23 mouse cellular contexts compared by ENCODE assay signal in genomic region chr1:129562707-129563106, GRCm38 (mm10).
"Had no signal": no experiment of that assay in that cellular context is flagged by ENCODE, and none has a peak within 500 bp of the region (broad histone marks: within the 10 kb centered on the region; RNA-seq: fewer than 3 reads in every experiment).

No protein-coding gene starts in this region.

- DNase-seq: gastrocnemius, postnatal 14 days; gastrocnemius, postnatal 36 days; heart, adult 11 months; heart, adult 2 months; heart, postnatal 14 days; heart, postnatal 36 days; kidney, adult 11 months; kidney, postnatal 10 days; kidney, postnatal 25 days; layer of hippocampus, adult 9-11 months; layer of hippocampus, postnatal 36 days; left cerebral cortex, postnatal 4 days had no signal

- H3K36me3 ChIP-seq: heart, embryonic 13.5 days; heart, embryonic 15.5 days; hindbrain, embryonic 13.5 days; hindbrain, embryonic 15.5 days; limb, embryonic 13.5 days; limb, embryonic 15.5 days; liver, embryonic 12.5 days had no signal

- H3K4me2 ChIP-seq: heart, embryonic 11.5 days; heart, embryonic 13.5 days; heart, embryonic 15.5 days; hindbrain, embryonic 13.5 days; hindbrain, embryonic 15.5 days; limb, embryonic 13.5 days; limb, embryonic 15.5 days; liver, embryonic 12.5 days had no signal

- ATAC-seq: hindbrain, postnatal 0 days; intestine, embryonic 16.5 days; liver, embryonic 12.5 days had no signal

- H3K4me3 ChIP-seq: heart, adult 2 months; heart, embryonic 13.5 days; heart, embryonic 15.5 days; hindbrain, embryonic 13.5 days; hindbrain, embryonic 15.5 days; limb, embryonic 13.5 days; limb, embryonic 15.5 days; liver, embryonic 12.5 days had no signal

- H3K27me3 ChIP-seq: heart, embryonic 13.5 days; heart, embryonic 15.5 days; hindbrain, embryonic 13.5 days; hindbrain, embryonic 15.5 days; limb, embryonic 13.5 days; limb, embryonic 15.5 days; liver, embryonic 12.5 days had no signal

- H3K9me3 ChIP-seq: heart, embryonic 13.5 days; heart, embryonic 15.5 days; hindbrain, embryonic 13.5 days; hindbrain, embryonic 15.5 days; limb, embryonic 13.5 days; limb, embryonic 15.5 days; liver, embryonic 12.5 days had no signal

- H3K4me1 ChIP-seq: heart, embryonic 15.5 days; hindbrain, embryonic 15.5 days; limb, embryonic 13.5 days; limb, embryonic 15.5 days; liver, embryonic 12.5 days had no signal

- H3K9ac ChIP-seq: heart, embryonic 13.5 days; heart, embryonic 15.5 days; hindbrain, embryonic 13.5 days; hindbrain, embryonic 15.5 days; limb, embryonic 13.5 days; limb, embryonic 15.5 days; liver, embryonic 12.5 days; liver, embryonic 14.5 days had no signal

- H3K27ac ChIP-seq: heart, adult 2 months; heart, embryonic 13.5 days; heart, embryonic 15.5 days; hindbrain, embryonic 13.5 days; hindbrain, embryonic 15.5 days; hindbrain, postnatal 0 days; limb, embryonic 13.5 days; limb, embryonic 15.5 days; liver, embryonic 12.5 days; liver, embryonic 14.5 days had no signal
